Mouse (Mus musculus): ENCODE results near the gene Sh2b3. TPM values are rescaled to one million over a fixed set of nuclear protein-coding genes. Genes with fewer than 3 reads are reported as not detected.

The Sh2b3 gene
- polyA plus RNA-seq, 1 experiment from 2014 or later = 6.4 TPM

DNA sequence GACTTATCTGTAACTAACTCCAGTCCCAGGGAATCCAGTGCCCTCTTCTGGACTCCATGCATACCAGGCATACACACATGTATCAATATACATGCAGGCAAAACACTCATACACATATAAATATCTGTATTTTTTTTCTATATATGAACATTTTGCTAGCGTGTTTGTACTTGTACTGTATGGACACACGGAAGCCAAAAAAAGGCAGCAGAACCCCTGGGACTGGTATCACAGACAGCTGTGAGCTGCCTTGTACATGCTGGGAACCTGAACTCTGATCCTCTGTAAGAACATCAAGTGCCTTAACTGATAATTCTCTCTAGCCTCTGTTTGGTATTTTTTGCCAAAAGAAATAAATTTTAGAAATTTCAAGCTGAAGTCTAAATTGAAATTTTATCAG is 39.0 kb downstream of the Sh2b3 start:
- Histone ChIP-seq H3K4me2 (ENCODE audit: low read depth, low read length) (no peak overlapping the region), H3K9ac (replicated peaks; ENCODE audit: low read depth, low read length) (no peak overlapping the region), H3K36me3 (ENCODE audit: control insufficient read depth, insufficient read depth, low read length) (peaks cover 51% of the 10 kb centered on the region), H3K4me1 (ENCODE audit: control insufficient read depth, insufficient read depth, low read length) (no peaks in the 10 kb centered on the region), H3K9me3 (ENCODE audit: control insufficient read depth, low read length) (no peaks in the 10 kb centered on the region), H3K27me3 (ENCODE audit: control insufficient read depth, insufficient read depth, low read length) (no peaks in the 10 kb centered on the region), H3K27ac (ENCODE audit: low read depth, low read length) (no peak overlapping the region), H3K4me3 (ENCODE audit: low read depth, low read length) (no peak overlapping the region)
- WGBS = 95% methylated on average over 2 of the region's 2 CpGs
- no peak for ATAC-seq (ENCODE audit: low read depth)

DNA sequence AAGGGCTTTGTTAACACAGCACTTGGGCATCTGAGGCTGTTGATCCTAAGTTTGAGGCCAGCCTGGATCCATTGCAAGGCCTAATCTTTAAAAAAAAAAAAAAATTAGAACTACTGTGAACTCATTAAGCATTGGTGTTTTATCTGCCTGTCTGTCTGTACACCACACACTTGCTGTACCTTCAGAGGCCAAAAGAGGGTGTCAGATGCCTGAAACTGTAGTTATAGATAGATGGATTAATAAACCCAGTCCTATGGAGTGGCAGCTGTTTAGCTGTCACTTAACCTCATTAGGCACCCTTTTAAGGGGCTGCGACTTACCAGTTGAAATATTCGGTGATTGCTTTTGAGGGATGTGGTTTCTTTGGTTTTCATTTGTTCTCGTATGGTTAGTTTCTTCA is 41.6 kb downstream of the Sh2b3 start:
- Histone ChIP-seq H3K9ac (replicated peaks; ENCODE audit: low read depth, low read length) (no peak overlapping the region), H3K9me3 (ENCODE audit: control insufficient read depth, low read length) (no peaks in the 10 kb centered on the region), H3K36me3 (ENCODE audit: control insufficient read depth, insufficient read depth, low read length) (peaks cover 42% of the 10 kb centered on the region), H3K4me2 (ENCODE audit: low read depth, low read length) (no peak overlapping the region), H3K27ac (ENCODE audit: low read depth, low read length) (no peak overlapping the region), H3K27me3 (ENCODE audit: control insufficient read depth, insufficient read depth, low read length) (no peaks in the 10 kb centered on the region), H3K4me1 (ENCODE audit: control insufficient read depth, insufficient read depth, low read length) (no peaks in the 10 kb centered on the region), H3K4me3 (ENCODE audit: low read depth, low read length) (no peak overlapping the region)
- WGBS = 89% methylated on average over 3 of the region's 3 CpGs
- ATAC-seq (ENCODE audit: low read depth) = no peak

DNA sequence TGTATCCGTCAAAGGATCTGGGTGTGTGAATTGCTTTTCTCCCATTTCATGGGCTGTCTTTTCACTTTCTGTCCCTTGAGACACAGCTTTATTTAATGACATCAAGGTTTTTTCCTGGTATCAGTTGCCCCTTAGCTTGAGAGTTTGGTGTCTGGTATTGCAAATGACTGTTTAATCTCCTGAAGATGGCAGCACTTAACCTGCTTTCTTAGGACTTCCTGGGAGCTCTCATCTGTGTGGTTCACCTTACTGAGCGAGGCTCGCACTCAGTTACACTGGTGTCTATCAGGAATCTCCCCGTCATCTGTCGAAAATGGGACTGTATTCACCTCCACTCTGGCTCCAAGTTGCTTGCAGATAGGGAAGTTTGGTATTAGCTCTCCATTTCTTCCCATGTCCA is 46.4 kb downstream of the Sh2b3 start:
- WGBS = 87% methylated on average over 5 of the region's 5 CpGs
- Histone ChIP-seq H3K27ac (ENCODE audit: low read depth, low read length) (no peak overlapping the region), H3K9me3 (ENCODE audit: control insufficient read depth, low read length) (no peaks in the 10 kb centered on the region), H3K4me1 (ENCODE audit: control insufficient read depth, insufficient read depth, low read length) (no peaks in the 10 kb centered on the region), H3K4me2 (ENCODE audit: low read depth, low read length) (no peak overlapping the region), H3K4me3 (ENCODE audit: low read depth, low read length) (no peak overlapping the region), H3K36me3 (ENCODE audit: control insufficient read depth, insufficient read depth, low read length) (peaks cover 35% of the 10 kb centered on the region), H3K27me3 (ENCODE audit: control insufficient read depth, insufficient read depth, low read length) (no peaks in the 10 kb centered on the region), H3K9ac (replicated peaks; ENCODE audit: low read depth, low read length) (no peak overlapping the region)
- no peak for ATAC-seq (ENCODE audit: low read depth)

DNA sequence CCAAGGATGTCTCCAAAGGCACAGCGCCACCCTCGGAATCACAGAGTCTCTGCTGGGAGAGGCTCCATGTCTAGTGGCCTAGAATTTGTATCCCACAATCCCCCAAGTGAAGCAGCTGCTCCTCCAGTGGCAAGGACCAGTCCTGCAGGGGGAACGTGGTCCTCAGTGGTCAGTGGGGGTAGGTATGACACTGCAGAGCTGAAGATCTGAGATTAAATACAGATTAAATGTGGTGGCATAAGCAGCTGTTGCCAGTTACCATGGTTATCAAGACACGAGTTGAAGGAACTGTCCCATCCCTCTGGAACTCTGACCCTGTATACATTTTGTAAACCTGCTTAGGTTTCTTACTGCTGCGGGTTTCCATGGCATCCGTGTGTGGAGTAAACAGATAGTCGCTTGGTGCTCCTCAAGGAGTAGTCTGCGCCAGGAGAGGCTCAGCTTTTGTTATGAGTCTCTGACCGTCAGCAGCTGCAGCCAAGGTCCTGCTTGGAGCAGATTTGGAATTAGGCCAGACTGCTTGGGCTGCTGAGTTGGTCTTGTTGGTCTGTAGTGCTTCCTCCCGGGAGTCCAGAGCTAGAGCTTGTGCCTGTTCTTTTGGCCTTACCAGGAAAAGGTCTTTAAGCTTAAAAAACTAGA is 53.5 kb downstream of the Sh2b3 start:
- WGBS = 67% methylated on average over 10 of the region's 10 CpGs
- Histone ChIP-seq H3K9ac (replicated peaks; ENCODE audit: low read depth, low read length) (no peak overlapping the region), H3K27me3 (ENCODE audit: control insufficient read depth, insufficient read depth, low read length) (no peaks in the 10 kb centered on the region), H3K4me3 (ENCODE audit: low read depth, low read length) (no peak overlapping the region), H3K4me2 (ENCODE audit: low read depth, low read length) (no peak overlapping the region), H3K27ac (ENCODE audit: low read depth, low read length) (no peak overlapping the region), H3K4me1 (ENCODE audit: control insufficient read depth, insufficient read depth, low read length) (peaks cover 6% of the 10 kb centered on the region; the same call in 1 of the 2 replicates), H3K36me3 (ENCODE audit: control insufficient read depth, insufficient read depth, low read length) (peaks cover 19% of the 10 kb centered on the region; the same call in 1 of the 2 replicates), H3K9me3 (ENCODE audit: control insufficient read depth, low read length) (no peaks in the 10 kb centered on the region)
- ATAC-seq (ENCODE audit: low read depth) = peak; percentile 49; the same call in 1 of the 2 replicates

DNA sequence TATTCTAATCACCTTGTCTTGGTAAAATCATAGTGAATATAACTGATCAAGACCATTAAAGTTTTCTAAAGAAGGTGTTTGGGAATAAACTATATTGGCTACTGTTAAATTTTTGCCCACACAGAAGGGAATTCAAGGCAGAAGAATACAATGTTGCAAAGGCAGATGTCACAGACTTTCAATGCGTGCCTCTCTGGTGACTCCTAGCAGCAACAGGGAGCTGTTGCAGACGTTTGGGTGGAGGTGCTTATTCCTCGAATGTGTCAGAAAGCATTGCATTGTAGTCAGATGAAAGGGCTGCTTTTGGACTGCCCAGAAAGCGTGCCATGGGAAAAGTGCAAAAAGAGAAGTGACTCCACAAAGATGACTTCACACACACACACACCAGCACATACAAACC is 55.0 kb downstream of the Sh2b3 start:
- peaks cover 6% of the 10 kb centered on the region; the same call in 1 of the 2 replicates for H3K4me1 ChIP-seq (ENCODE audit: control insufficient read depth, insufficient read depth, low read length)
- peaks cover 25% of the 10 kb centered on the region; the same call in 1 of the 2 replicates for H3K36me3 ChIP-seq (ENCODE audit: control insufficient read depth, insufficient read depth, low read length)
- no peak overlapping the region for H3K27ac ChIP-seq (ENCODE audit: low read depth, low read length)
- no peaks in the 10 kb centered on the region for H3K9me3 ChIP-seq (ENCODE audit: control insufficient read depth, low read length)
- no peak overlapping the region for H3K9ac ChIP-seq (replicated peaks; ENCODE audit: low read depth, low read length)
- ATAC-seq (ENCODE audit: low read depth) = no peak
- H3K4me2 ChIP-seq (ENCODE audit: low read depth, low read length) = no peak overlapping the region
- no peaks in the 10 kb centered on the region for H3K27me3 ChIP-seq (ENCODE audit: control insufficient read depth, insufficient read depth, low read length)
- H3K4me3 ChIP-seq (ENCODE audit: low read depth, low read length) = no peak overlapping the region
- 50% methylated on average over 4 of the region's 4 CpGs for WGBS

DNA sequence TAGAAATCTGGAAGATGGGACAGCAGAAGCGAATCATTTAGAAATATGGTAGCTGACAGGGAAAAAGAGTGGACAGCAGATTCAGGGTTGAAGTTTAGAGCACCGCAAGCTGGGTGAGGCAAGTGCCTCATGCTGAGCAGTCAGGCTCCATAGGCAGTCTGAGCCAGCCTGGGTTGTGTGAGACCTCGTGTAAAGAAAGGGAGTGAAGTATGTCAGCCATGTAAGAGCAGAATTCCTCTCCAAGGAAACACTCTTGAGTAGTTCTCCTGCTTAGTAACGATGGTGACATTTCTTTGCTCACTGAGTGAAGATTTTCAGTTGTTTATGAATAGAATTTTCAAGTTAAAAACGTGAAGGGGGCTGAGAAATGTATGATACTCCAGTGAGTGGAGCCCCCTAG is 57.3 kb downstream of the Sh2b3 start:
- no peak overlapping the region for H3K4me3 ChIP-seq (ENCODE audit: low read depth, low read length)

DNA sequence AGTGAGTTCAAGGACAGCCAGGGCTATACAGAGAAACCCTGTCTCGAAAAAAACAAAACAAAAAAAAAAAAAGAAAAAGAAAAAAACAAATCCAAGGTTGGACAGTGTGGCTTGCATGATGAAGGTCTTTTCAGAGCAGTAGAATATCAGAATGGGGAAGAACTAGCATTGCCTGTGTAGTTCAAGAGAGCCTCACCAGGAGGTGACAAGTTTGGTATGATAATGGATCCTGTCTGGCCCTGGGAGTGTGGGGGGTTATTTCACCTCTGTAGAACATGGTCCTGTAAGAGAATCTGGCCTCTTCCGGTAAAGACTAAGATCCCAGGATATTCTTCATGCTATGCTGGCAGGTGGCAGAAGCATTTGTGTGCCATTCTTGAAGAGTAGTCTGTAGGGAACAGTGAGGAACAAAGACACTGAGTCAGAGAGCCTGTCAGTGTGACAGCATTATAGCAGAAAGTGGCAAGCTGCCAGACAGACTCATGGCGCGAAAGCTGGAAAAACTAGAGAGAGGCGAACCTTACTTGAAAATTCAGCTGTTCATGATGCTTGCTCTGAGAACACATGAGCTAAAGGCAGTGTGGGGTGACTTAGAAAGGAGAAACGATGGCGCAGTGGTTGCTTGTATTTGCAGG is 58.8 kb downstream of the Sh2b3 start:
- Histone ChIP-seq H3K27me3 (ENCODE audit: control insufficient read depth, insufficient read depth, low read length) (no peaks in the 10 kb centered on the region), H3K27ac (ENCODE audit: low read depth, low read length) (no peak overlapping the region), H3K4me1 (ENCODE audit: control insufficient read depth, insufficient read depth, low read length) (peaks cover under 1% of the 10 kb centered on the region; the same call in 1 of the 2 replicates), H3K36me3 (ENCODE audit: control insufficient read depth, insufficient read depth, low read length) (peaks cover 22% of the 10 kb centered on the region; the same call in 1 of the 2 replicates), H3K9me3 (ENCODE audit: control insufficient read depth, low read length) (no peaks in the 10 kb centered on the region), H3K4me2 (ENCODE audit: low read depth, low read length) (no peak overlapping the region), H3K9ac (replicated peaks; ENCODE audit: low read depth, low read length) (no peak overlapping the region), H3K4me3 (ENCODE audit: low read depth, low read length) (no peak overlapping the region)
- WGBS = 54% methylated on average over 7 of the region's 7 CpGs
- no peak for ATAC-seq (ENCODE audit: low read depth)

More for the DNA sequence above, 57.3 kb downstream of the Sh2b3 start:
- H3K4me1 ChIP-seq (ENCODE audit: control insufficient read depth, insufficient read depth, low read length) = peaks cover 6% of the 10 kb centered on the region; the same call in 1 of the 2 replicates
- no peak for ATAC-seq (ENCODE audit: low read depth)
- 81% methylated on average over 5 of the region's 5 CpGs for WGBS
- H3K4me2 ChIP-seq (ENCODE audit: low read depth, low read length) = no peak overlapping the region
- no peak overlapping the region for H3K9ac ChIP-seq (replicated peaks; ENCODE audit: low read depth, low read length)
- H3K9me3 ChIP-seq (ENCODE audit: control insufficient read depth, low read length) = no peaks in the 10 kb centered on the region
- no peaks in the 10 kb centered on the region for H3K27me3 ChIP-seq (ENCODE audit: control insufficient read depth, insufficient read depth, low read length)
- H3K27ac ChIP-seq (ENCODE audit: low read depth, low read length) = no peak overlapping the region
- peaks cover 21% of the 10 kb centered on the region; the same call in 1 of the 2 replicates for H3K36me3 ChIP-seq (ENCODE audit: control insufficient read depth, insufficient read depth, low read length)

DNA sequence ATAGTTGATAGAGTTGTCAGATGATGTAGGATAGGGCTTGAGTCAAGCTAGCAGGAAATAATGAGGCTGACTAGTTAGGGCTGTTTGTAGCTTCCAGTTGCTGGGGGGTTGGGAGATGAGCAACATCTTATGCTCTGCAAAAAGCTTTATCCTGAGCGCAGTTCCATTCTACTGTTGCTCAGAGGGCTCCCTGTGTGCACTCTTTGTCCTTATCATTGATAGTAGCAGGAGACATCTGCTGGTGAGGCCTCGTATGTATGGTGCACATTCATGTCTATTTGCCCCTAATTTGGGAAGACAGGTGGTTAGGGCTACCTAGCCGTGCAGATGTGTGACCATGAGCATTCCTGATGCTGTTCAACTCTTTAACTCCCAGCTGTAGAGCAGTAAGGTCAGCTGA is 65.8 kb downstream of the Sh2b3 start:
- no peak overlapping the region for H3K4me2 ChIP-seq (ENCODE audit: low read depth, low read length)
- peaks cover 17% of the 10 kb centered on the region for H3K36me3 ChIP-seq (ENCODE audit: control insufficient read depth, insufficient read depth, low read length)
- no peaks in the 10 kb centered on the region for H3K27me3 ChIP-seq (ENCODE audit: control insufficient read depth, insufficient read depth, low read length)
- ATAC-seq (ENCODE audit: low read depth) = no peak
- no peaks in the 10 kb centered on the region for H3K4me1 ChIP-seq (ENCODE audit: control insufficient read depth, insufficient read depth, low read length)
- no peak overlapping the region for H3K4me3 ChIP-seq (ENCODE audit: low read depth, low read length)
- WGBS = 93% methylated on average over 3 of the region's 3 CpGs
- H3K9me3 ChIP-seq (ENCODE audit: control insufficient read depth, low read length) = no peaks in the 10 kb centered on the region
- H3K27ac ChIP-seq (ENCODE audit: low read depth, low read length) = no peak overlapping the region
- no peak overlapping the region for H3K9ac ChIP-seq (replicated peaks; ENCODE audit: low read depth, low read length)

DNA sequence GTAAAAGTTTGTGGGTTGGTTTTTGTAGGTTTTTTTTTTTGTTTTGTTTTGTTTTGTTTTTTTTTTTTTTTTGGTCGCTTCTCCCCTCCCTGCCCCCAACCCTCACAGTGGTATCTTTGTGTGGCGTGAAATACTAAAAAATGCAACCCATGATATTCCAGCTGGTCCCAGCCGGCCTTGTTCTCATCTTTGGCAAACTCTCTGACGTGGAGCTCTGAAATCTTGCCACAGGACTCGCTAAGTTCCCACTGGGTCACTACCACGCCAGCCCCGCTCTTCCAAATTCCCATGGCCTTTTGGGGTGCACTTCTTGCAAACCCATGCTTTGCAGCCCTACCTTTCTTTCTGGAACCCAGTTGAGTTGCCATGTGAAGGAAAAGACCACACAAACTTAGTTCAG is 67.6 kb downstream of the Sh2b3 start:
- ATAC-seq (ENCODE audit: low read depth) = no peak
- Histone ChIP-seq H3K9ac (replicated peaks; ENCODE audit: low read depth, low read length) (no peak overlapping the region), H3K4me1 (ENCODE audit: control insufficient read depth, insufficient read depth, low read length) (no peaks in the 10 kb centered on the region), H3K27me3 (ENCODE audit: control insufficient read depth, insufficient read depth, low read length) (no peaks in the 10 kb centered on the region), H3K4me3 (ENCODE audit: low read depth, low read length) (no peak overlapping the region), H3K27ac (ENCODE audit: low read depth, low read length) (no peak overlapping the region), H3K9me3 (ENCODE audit: control insufficient read depth, low read length) (no peaks in the 10 kb centered on the region), H3K36me3 (ENCODE audit: control insufficient read depth, insufficient read depth, low read length) (peaks cover 4% of the 10 kb centered on the region), H3K4me2 (ENCODE audit: low read depth, low read length) (no peak overlapping the region)
- WGBS = 83% methylated on average over 7 of the region's 7 CpGs

Data from neural tube, embryonic 14.5 days (tissue).